Mouse (Mus musculus) midbrain, embryonic 15.5 days (tissue): ENCODE measurements around the gene Hnf4a. TPM values are rescaled to one million over a fixed set of nuclear protein-coding genes. Genes with fewer than 3 reads are reported as not detected.

ENCODE experiments used
- ATAC-seq: fragments of 200-750 bp; cut with Nextera tagmentation; replicated peaks from 2 replicates; pipeline ENCODE4 v1.8.0; 2017; ENCODE audit warnings: moderate TSS enrichment
- H3K27ac ChIP-seq: fragments of 300-500 bp; sonication (generic); 2 replicates; pipeline ENCODE4 v1.5.1; 2015; ENCODE audit warnings: mild to moderate bottlenecking, inconsistent platforms
- H3K27me3 ChIP-seq: fragments of 300-500 bp; sonication (generic); replicated peaks from 2 replicates; pipeline ENCODE4 v1.6.1; 2015; ENCODE audit warnings: inconsistent platforms
- H3K36me3 ChIP-seq: fragments of 300-500 bp; sonication (generic); replicated peaks from 2 replicates; pipeline ENCODE4 v1.6.1; 2015; ENCODE audit warnings: inconsistent platforms
- H3K4me1 ChIP-seq: fragments of 300-500 bp; sonication (generic); 2 replicates; pipeline ENCODE4 v1.6.1; 2015; ENCODE audit warnings: inconsistent platforms
- H3K4me2 ChIP-seq: fragments of 300-500 bp; sonication (generic); 2 replicates; pipeline ENCODE4 v1.6.1; 2015; ENCODE audit warnings: inconsistent platforms, mild to moderate bottlenecking, moderate library complexity
- H3K4me3 ChIP-seq: fragments of 300-500 bp; sonication (generic); 2 replicates; pipeline ENCODE4 v1.5.1; 2015; ENCODE audit warnings: mild to moderate bottlenecking, inconsistent platforms
- H3K9ac ChIP-seq: fragments of 300-500 bp; sonication (generic); 2 replicates; pipeline ENCODE4 v1.6.1; 2015; ENCODE audit warnings: mild to moderate bottlenecking, inconsistent platforms
- H3K9me3 ChIP-seq: fragments of 300-500 bp; sonication (generic); 2 replicates; pipeline ENCODE4 v1.6.1; 2016; ENCODE audit warnings: inconsistent platforms
- WGBS: fragments of 180-500 bp; shearing (Covaris S2); methylation state at CpG from one replicate; pipeline ENCODE4 v1.1.7; 2015; ENCODE audit warnings: mixed read lengths; 5-methylcytosine and 5-hydroxymethylcytosine counted together
- polyA plus RNA-seq: library from polyadenylated mRNA; unstranded; fragments of >200 nt; fragmentation: Nextera tagmentation; extraction: Ambion mirVana; gene quantifications from 2 replicates; pipeline ENCODE4 v1.2.1, GENCODE M21; 2015

The Hnf4a gene
- polyA plus RNA-seq, 1 experiment from 2014 or later: not detected

DNA sequence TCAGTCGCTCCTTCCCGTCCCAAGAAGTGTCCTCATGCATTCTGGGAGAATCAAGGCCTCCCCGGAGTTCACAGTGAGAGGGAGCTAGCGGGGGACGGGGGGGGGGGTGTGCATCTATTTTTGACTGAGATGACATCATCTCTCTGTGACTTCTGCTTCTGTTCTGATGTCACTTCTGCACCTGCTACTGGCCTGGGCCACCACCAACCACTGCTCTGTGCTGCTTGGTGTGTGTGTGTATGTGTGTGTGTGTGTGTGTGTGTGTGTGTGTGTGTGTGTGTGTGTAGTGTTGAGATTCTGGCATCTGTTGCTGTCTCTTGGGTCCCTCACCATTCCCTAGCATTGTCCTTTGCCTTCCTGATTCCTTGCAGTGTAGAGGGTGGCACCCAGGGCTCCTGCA is 80.9 kb downstream of the Hnf4a start:
- H3K4me1 ChIP-seq: no peaks in the 10 kb centered on the region
- 76% methylated on average over 5 of the region's 5 CpGs for WGBS
- no peak overlapping the region for H3K27ac ChIP-seq
- ATAC-seq: no peak
- no peak overlapping the region for H3K9ac ChIP-seq
- H3K27me3 ChIP-seq: no peaks in the 10 kb centered on the region
- H3K9me3 ChIP-seq: no peaks in the 10 kb centered on the region
- H3K4me3 ChIP-seq: no peak overlapping the region
- no peaks in the 10 kb centered on the region for H3K36me3 ChIP-seq
- no peak overlapping the region for H3K4me2 ChIP-seq

DNA sequence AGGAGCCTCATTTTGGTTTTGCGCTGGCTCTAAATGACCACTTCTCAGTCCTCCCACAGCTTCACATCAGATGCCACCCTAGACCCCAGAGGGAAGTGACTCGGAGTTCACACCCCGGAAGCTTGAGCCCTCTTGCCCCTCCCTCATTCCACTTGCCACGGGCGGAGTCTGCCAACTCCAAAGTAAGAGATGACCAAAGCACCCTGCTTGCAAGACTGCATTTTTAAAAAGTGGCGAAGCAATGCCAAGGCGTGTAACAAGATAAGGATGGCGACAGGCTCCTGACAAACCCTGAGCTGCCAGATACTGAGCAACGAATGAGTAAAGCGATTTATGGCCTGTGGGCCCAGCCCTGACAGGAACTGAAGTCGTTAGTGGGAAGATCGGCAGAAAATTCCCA is 83.6 kb downstream of the Hnf4a start:
- 77% methylated on average over 12 of the region's 12 CpGs for WGBS
- no peak overlapping the region for H3K4me3 ChIP-seq
- no peak overlapping the region for H3K27ac ChIP-seq
- ATAC-seq: no peak
- H3K27me3 ChIP-seq: no peaks in the 10 kb centered on the region
- no peak overlapping the region for H3K4me2 ChIP-seq
- H3K4me1 ChIP-seq: no peaks in the 10 kb centered on the region
- H3K9ac ChIP-seq: no peak overlapping the region
- no peaks in the 10 kb centered on the region for H3K36me3 ChIP-seq
- H3K9me3 ChIP-seq: no peaks in the 10 kb centered on the region

DNA sequence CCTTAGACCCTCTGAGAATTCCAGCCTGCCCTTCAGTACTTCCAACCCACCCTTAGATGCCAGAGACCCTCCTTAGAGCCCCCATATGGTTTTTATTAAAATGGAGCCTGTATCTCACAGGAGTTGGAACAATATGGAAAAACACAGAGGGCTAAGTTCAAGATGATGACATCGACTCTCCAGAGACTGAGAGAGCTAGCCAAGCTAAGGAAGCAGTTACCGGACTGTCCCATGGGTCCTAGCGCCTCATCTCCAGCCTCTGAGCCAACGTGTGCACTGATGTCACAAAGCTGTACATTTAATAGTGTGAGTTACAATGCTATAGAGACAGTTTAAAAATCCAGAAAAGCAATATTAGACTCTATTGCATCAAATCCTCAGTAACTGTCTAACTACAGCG is 84.4 kb downstream of the Hnf4a start:
- no peaks in the 10 kb centered on the region for H3K27me3 ChIP-seq
- H3K9me3 ChIP-seq: no peaks in the 10 kb centered on the region
- no peak overlapping the region for H3K4me2 ChIP-seq
- no peaks in the 10 kb centered on the region for H3K4me1 ChIP-seq
- H3K9ac ChIP-seq: no peak overlapping the region
- no peak overlapping the region for H3K27ac ChIP-seq
- WGBS: 83% methylated on average over 5 of the region's 5 CpGs
- H3K36me3 ChIP-seq: no peaks in the 10 kb centered on the region
- no peak for ATAC-seq
- H3K4me3 ChIP-seq: no peak overlapping the region

DNA sequence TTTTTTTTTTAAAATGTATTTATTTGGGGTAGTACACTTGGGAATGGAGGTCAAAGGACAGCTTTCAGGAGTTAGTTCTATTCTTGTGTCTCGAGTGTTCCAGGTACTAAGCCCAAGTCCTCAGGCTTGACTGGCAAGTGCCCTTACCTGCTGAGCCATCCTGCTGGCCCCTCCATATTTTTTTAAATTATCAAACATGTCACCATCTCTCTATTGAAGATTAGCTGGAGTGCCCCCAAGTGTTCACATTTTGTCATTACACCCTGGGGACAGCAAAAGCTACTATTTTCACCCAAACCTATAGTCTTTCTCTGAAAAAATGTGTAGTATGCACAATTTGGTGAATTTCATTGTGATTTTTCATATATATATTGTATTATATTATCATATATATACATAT is 85.5 kb downstream of the Hnf4a start:
- no peak overlapping the region for H3K4me2 ChIP-seq
- 75% methylated on average over 1 of the region's 1 CpGs for WGBS
- H3K36me3 ChIP-seq: no peaks in the 10 kb centered on the region
- H3K27ac ChIP-seq: no peak overlapping the region
- no peaks in the 10 kb centered on the region for H3K27me3 ChIP-seq
- H3K4me3 ChIP-seq: no peak overlapping the region
- no peaks in the 10 kb centered on the region for H3K9me3 ChIP-seq
- ATAC-seq: no peak
- no peak overlapping the region for H3K9ac ChIP-seq
- H3K4me1 ChIP-seq: no peaks in the 10 kb centered on the region

DNA sequence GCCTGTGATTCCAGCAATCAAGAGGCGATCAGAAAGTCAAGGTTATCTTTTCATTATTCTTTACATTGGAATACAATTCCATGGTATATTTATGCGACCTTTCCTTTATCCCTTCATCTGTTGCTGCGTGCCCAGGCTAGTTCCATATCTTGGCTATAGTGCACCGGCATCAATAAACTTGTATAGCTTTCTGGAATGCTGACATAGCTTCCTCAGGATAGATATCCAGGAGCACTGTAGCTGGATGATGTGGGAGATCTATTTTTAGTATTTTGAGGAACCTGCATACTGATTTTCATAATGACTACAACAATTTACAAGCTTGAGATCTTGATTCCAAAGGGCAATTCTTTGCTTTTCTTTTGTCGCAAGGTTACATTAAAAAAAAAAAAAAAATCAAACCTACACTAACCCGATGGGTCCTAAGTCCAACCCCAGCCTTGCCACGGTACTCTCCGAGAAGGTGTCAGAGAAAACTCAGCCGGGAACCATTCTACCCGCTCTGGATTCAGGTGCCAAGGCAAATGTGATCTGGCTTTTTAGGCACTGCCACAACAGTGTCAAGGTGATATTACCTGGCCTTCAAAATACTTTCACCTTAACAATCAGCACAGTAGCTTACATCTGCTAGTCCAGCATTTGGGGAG is 87.2 kb downstream of the Hnf4a start:
- WGBS: 91% methylated on average over 10 of the region's 10 CpGs
- Histone ChIP-seq H3K36me3 (no peaks in the 10 kb centered on the region), H3K4me1 (no peaks in the 10 kb centered on the region), H3K27me3 (no peaks in the 10 kb centered on the region), H3K9me3 (no peaks in the 10 kb centered on the region), H3K4me2 (no peak overlapping the region), H3K4me3 (no peak overlapping the region), H3K9ac (no peak overlapping the region), H3K27ac (no peak overlapping the region)
- no peak for ATAC-seq

DNA sequence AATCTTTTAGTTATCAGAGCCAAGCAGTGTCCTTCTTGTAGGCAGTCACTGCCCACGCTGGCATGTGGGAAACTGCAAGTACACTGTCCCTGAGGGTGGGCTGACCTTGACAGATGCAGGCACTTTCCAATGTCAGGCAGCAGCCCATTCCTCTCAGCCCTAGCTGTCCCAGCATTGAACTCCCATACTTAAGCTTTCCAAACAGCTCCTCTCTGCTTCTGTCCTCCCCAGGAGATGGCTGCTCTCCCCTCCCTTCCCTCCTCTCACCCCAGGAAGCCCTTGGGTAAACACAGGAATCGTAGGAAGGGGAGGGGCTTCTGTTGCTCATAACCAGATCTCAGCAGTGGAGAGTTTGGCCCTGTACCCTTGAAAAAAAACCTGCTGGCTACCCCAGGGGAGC is 88.5 kb downstream of the Hnf4a start:
- Histone ChIP-seq H3K4me1 (no peaks in the 10 kb centered on the region), H3K27ac (no peak overlapping the region), H3K9ac (no peak overlapping the region), H3K4me3 (no peak overlapping the region), H3K36me3 (no peaks in the 10 kb centered on the region), H3K4me2 (no peak overlapping the region), H3K9me3 (no peaks in the 10 kb centered on the region), H3K27me3 (no peaks in the 10 kb centered on the region)
- no peak for ATAC-seq
- WGBS: 17% methylated on average over 2 of the region's 2 CpGs

DNA sequence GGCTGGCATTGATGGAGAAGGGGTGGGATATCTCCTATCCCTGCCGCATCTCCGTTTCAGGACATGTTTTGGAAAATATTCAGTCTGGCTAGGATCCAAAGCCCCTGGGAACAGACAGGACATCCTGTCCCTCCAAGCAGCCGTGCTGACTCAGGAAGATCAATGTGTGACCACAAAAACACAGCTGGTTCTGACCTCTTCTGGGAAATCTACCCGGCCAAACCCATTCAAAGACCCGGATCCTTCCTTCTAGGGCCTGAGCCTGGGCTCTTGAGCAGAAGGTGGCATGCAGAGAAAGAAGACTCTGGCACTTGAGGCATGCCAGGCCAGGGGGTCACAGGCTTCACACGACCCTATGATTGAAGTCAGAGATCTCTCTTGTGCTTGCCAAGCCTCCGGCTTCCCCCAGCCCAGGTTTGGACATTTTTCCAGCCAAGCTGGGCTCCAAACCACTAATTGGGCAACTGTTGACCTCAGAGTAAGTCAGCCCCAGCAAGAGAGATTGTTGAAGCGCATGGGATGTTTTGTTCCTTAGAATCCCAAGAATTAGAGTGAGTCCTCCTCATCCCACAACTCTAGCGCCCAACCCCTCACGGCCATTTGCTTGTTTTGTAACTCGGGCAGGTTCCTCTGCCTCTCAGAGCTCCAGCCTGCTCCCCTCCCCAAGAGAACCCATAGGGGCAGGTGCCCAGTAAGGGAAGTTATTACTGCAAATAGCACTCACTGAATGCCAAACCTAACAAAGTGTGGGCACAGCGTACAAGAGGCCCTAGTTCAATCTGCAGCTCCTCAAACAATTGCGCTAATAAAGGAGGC is 89.7 kb downstream of the Hnf4a start:
- 80% methylated on average over 13 of the region's 13 CpGs for WGBS
- Histone ChIP-seq H3K9me3 (no peaks in the 10 kb centered on the region), H3K9ac (no peak overlapping the region), H3K4me2 (no peak overlapping the region), H3K4me3 (no peak overlapping the region), H3K36me3 (no peaks in the 10 kb centered on the region), H3K27me3 (no peaks in the 10 kb centered on the region), H3K27ac (0 out of 2 replicates have a peak overlapping the region, but pooled peaks have one; percentile 11), H3K4me1 (no peaks in the 10 kb centered on the region)
- no peak for ATAC-seq

DNA sequence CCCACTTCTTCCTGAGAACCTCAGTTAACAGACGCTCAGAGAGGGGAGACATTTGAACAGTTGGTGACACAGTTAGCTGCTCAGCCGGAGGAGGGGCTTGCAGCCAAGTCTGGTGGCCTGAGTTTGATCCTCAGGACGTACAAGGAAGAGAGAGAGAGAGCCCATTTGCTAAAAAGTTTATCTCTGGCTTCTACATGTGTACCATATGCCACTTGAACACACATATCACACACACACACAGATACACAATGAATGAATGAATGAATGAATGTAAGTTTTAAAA is 90.2 kb downstream of the Hnf4a start:
- no peak overlapping the region for H3K27ac ChIP-seq

DNA sequence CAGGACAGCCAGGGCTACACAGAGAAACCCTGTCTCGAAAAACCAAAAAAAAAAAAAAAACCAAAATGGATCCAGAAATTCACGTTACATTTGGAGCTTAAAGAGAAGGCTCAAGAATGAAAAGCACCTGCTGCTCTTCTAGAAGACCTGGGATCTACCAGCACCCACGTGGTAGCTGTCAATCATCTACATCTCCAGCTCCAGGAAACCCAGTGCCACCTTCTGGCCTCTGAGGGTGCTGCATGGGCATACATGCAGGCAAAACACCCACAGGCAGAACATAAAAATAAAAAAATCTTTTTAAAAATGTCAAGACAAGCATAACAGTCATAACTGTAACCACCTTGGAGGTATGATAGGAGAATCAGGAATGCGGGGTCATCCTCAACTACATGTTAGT is 91.1 kb downstream of the Hnf4a start:
- no peak overlapping the region for H3K9ac ChIP-seq
- H3K9me3 ChIP-seq: no peaks in the 10 kb centered on the region
- H3K4me1 ChIP-seq: peaks cover 5% of the 10 kb centered on the region
- no peak overlapping the region for H3K4me2 ChIP-seq
- no peak overlapping the region for H3K4me3 ChIP-seq
- no peaks in the 10 kb centered on the region for H3K27me3 ChIP-seq
- 56% methylated on average over 4 of the region's 4 CpGs for WGBS
- ATAC-seq: no peak
- H3K27ac ChIP-seq: no peak overlapping the region
- no peaks in the 10 kb centered on the region for H3K36me3 ChIP-seq

More for the DNA sequence above, 90.2 kb downstream of the Hnf4a start:
- Histone ChIP-seq H3K36me3 (no peaks in the 10 kb centered on the region), H3K4me2 (no peak overlapping the region), H3K9ac (no peak overlapping the region), H3K4me3 (no peak overlapping the region), H3K9me3 (no peaks in the 10 kb centered on the region), H3K27me3 (no peaks in the 10 kb centered on the region), H3K4me1 (peaks cover 4% of the 10 kb centered on the region)
- WGBS: 74% methylated on average over 3 of the region's 3 CpGs
- no peak for ATAC-seq

DNA sequence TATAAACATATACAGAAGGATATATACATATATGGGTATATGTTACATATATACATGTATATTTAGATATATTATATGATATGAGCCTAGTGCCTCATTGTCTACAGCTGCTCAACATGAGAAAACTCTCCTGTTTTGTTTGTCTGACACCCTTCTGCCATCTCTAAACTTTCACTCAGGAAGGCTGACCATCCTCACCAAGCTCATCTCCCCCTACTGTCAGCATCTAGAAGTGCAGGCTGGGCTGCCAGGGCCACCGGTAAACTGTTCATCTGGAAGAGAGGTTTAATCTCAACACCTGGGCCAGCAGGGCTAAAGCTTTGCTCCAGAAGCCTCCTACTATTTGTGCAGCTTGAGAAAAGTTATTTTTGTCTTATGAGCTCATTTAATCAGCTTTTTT is 92.6 kb downstream of the Hnf4a start:
- WGBS: 2% methylated on average over 1 of the region's 1 CpGs
- no peak for ATAC-seq
- Histone ChIP-seq H3K9ac (no peak overlapping the region), H3K4me3 (no peak overlapping the region), H3K27ac (no peak overlapping the region), H3K9me3 (no peaks in the 10 kb centered on the region), H3K36me3 (no peaks in the 10 kb centered on the region), H3K27me3 (no peaks in the 10 kb centered on the region), H3K4me1 (peaks cover 16% of the 10 kb centered on the region), H3K4me2 (no peak overlapping the region)

DNA sequence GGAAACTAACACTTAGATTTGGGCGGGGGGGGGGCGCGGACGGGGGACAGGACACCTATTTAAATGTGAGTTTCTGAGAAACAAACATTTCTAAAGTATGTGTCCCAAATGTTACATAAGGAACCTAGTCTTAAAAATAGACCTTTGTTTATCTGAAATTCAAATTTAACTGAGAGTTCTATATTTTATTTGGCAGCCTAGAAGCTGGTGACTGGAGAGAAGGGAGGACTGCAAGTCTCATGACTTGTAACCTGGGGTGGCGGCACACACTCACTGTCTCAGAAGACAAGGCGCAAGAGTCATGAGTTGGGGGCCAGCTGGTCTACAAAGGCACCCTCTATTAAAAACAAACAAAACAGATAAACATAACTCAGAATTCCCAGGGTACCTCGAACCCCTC is 94.5 kb downstream of the Hnf4a start:
- ATAC-seq: no peak
- 90% methylated on average over 7 of the region's 7 CpGs for WGBS
- H3K4me2 ChIP-seq: no peak overlapping the region
- no peaks in the 10 kb centered on the region for H3K36me3 ChIP-seq
- H3K9me3 ChIP-seq: no peaks in the 10 kb centered on the region
- no peak overlapping the region for H3K27ac ChIP-seq
- H3K4me3 ChIP-seq: no peak overlapping the region
- no peak overlapping the region for H3K9ac ChIP-seq
- no peaks in the 10 kb centered on the region for H3K27me3 ChIP-seq
- H3K4me1 ChIP-seq: peaks cover 16% of the 10 kb centered on the region

DNA sequence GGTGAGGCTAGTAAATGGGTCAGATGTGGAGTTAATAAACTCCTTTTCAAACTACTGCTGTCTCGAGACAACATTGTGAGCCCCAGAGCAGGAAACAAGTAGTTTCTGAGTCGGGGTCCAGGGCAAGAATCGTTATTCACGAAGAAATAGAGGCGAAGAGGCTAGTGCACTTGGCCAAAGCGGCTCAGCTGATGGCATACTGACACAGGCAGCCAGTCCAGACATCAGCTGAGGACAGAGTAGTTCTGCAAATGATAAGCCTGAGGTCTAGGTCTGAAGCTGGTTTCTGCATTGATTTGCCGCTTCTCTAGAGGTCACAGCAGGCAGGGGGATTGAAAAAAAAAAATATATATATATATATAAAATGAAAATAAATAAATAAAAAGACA is 95.1 kb downstream of the Hnf4a start:
- Histone ChIP-seq H3K27ac (peak overlapping the region; percentile 95; the same call in 1 of the 2 replicates), H3K36me3 (no peaks in the 10 kb centered on the region), H3K27me3 (no peaks in the 10 kb centered on the region), H3K9ac (peak overlapping the region; percentile 88; the same call in 1 of the 2 replicates), H3K4me1 (peaks cover 16% of the 10 kb centered on the region), H3K4me3 (peak overlapping the region; percentile 63), H3K9me3 (no peaks in the 10 kb centered on the region), H3K4me2 (peak overlapping the region; percentile 86)
- ATAC-seq: peak; percentile 22; the same call in 1 of the 2 replicates
- WGBS: 80% methylated on average over 7 of the region's 7 CpGs
